Mouse (Mus musculus) embryonic facial prominence, embryonic 11.5 days (tissue): Measurements from ENCODE around the gene Oosp2. TPM values are rescaled to one million over a fixed set of nuclear protein-coding genes. Genes with fewer than 3 reads are reported as not detected.

Source experiments
- ATAC-seq: fragments of 200-750 bp; cut with Nextera tagmentation; replicated peaks from 2 replicates; pipeline ENCODE4 v1.8.0; 2017; ENCODE audit warnings: low read depth; ENCODE audit not compliant: insufficient number of reproducible peaks, low FRiP score, low TSS enrichment
- DNase-seq: peaks from one replicate; pipeline ENCODE4 v3.0.0-alpha.2; 2015; ENCODE audit warnings: low spot score
- H3K27ac ChIP-seq: fragments of 300-500 bp; sonication (generic); replicated peaks from 2 replicates; pipeline ENCODE4 v1.5.1; 2014; ENCODE audit warnings: mild to moderate bottlenecking, low read depth, low read length, control low read depth
- H3K27me3 ChIP-seq: fragments of 300-500 bp; sonication (generic); 2 replicates; pipeline ENCODE4 v1.6.1; 2014; ENCODE audit warnings: mild to moderate bottlenecking, low read length, moderate library complexity, mixed read lengths; ENCODE audit not compliant: control insufficient read depth, insufficient read depth
- H3K36me3 ChIP-seq: fragments of 300-500 bp; sonication (generic); replicated peaks from 2 replicates; pipeline ENCODE4 v1.6.1; 2014; ENCODE audit warnings: low read depth, mild to moderate bottlenecking, low read length, moderate library complexity, mixed read lengths; ENCODE audit not compliant: control insufficient read depth, insufficient read depth
- H3K4me1 ChIP-seq: fragments of 300-500 bp; sonication (generic); 2 replicates; pipeline ENCODE4 v1.6.1; 2014; ENCODE audit warnings: low read length, mixed read lengths; ENCODE audit not compliant: control insufficient read depth, insufficient read depth
- H3K4me2 ChIP-seq: fragments of 300-500 bp; sonication (generic); 2 replicates; pipeline ENCODE4 v1.6.1; 2014; ENCODE audit warnings: low read depth, mild to moderate bottlenecking, control low read depth, low read length, moderate library complexity
- H3K4me3 ChIP-seq: fragments of 300-500 bp; sonication (generic); 2 replicates; pipeline ENCODE4 v1.5.1; 2014; ENCODE audit warnings: low read depth, low read length, control low read depth
- H3K9ac ChIP-seq: fragments of 300-500 bp; sonication (generic); replicated peaks from 2 replicates; pipeline ENCODE4 v1.6.1; 2014; ENCODE audit warnings: mild to moderate bottlenecking, control low read depth, low read length
- H3K9me3 ChIP-seq: fragments of 300-500 bp; sonication (generic); replicated peaks from 2 replicates; pipeline ENCODE4 v1.6.1; 2016; ENCODE audit warnings: mild to moderate bottlenecking, low read length, inconsistent platforms, mixed read lengths; ENCODE audit not compliant: control insufficient read depth
- WGBS: fragments of 180-500 bp; shearing (Covaris S2); extraction: QIAGEN DNeasy Blood & Tissue Kit; methylation state at CpG from one replicate; pipeline ENCODE4 v1.1.7; 2014; 5-methylcytosine and 5-hydroxymethylcytosine counted together
- polyA plus RNA-seq: library from polyadenylated mRNA; unstranded; fragments of >200 nt; fragmentation: Nextera tagmentation; extraction: Ambion mirVana; gene quantifications from 2 replicates; pipeline ENCODE4 v1.2.1, GENCODE M21; 2014

The Oosp2 gene
- polyA plus RNA-seq, 1 experiment from 2014 or later = not detected

- Histone ChIP-seq H3K9me3 (no peaks in the 10 kb centered on the region), H3K27ac (no peak within 1 kb of the TSS), H3K36me3 (no peaks in the 10 kb centered on the region), H3K4me2 (no peak within 1 kb of the TSS), H3K9ac (no peak within 1 kb of the TSS), H3K4me3 (no peak within 1 kb of the TSS), H3K27me3 (no peaks in the 10 kb centered on the region), H3K4me1 (no peaks in the 10 kb centered on the region)
- DNase-seq (no peak), ATAC-seq (no peak)
- WGBS = 91% methylated on average over 2 of the region's 2 CpGs
These were observed 55.8 kb downstream of the Oosp2 start, which contains the start of gene Ms4a6d for GRCm38 (mm10) chr19:11604603-11605002. TSS of gene Ms4a6d (minus strand) at chr19:11604849.

DNA sequence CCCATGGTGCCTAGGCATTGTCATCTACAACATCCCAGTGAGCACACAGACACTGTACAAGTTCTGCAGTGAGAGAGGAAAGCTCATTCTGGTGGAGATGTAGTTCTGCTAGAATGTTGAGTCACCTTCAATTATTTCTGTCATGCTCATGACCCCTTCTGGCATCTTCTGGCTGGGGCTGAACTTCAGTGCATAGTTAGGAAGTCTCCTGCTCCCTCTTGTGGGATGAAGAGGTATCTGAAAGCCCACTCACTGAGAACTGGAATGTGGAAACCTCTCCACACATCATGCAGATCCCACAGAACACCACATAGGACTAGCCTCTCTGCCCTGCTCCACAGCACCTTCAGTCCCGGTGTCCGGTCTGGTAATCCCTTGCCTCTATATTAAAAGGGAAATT is 58.3 kb downstream of the Oosp2 start:
- H3K4me2 ChIP-seq = no peak overlapping the region
- H3K27ac ChIP-seq = no peak overlapping the region
- H3K9ac ChIP-seq = no peak overlapping the region
- H3K9me3 ChIP-seq = no peaks in the 10 kb centered on the region
- 89% methylated on average over 2 of the region's 2 CpGs for WGBS
- no peaks in the 10 kb centered on the region for H3K36me3 ChIP-seq
- H3K4me3 ChIP-seq = no peak overlapping the region
- ATAC-seq (no peak), DNase-seq (peak; percentile 6)
- H3K27me3 ChIP-seq = no peaks in the 10 kb centered on the region
- no peaks in the 10 kb centered on the region for H3K4me1 ChIP-seq

GRCm38 (mm10) chr19:11601349-11601748 is 59.0 kb downstream of the Oosp2 start:
- DNase-seq (no peak), ATAC-seq (no peak)
- 94% methylated on average over 3 of the region's 3 CpGs for WGBS
- H3K9me3 ChIP-seq = no peaks in the 10 kb centered on the region
- no peak overlapping the region for H3K9ac ChIP-seq
- no peak overlapping the region for H3K4me2 ChIP-seq
- no peak overlapping the region for H3K4me3 ChIP-seq
- no peak overlapping the region for H3K27ac ChIP-seq
- H3K27me3 ChIP-seq = no peaks in the 10 kb centered on the region
- H3K36me3 ChIP-seq = no peaks in the 10 kb centered on the region
- no peaks in the 10 kb centered on the region for H3K4me1 ChIP-seq

Other genes with a start within 250 kb of the Oosp2 start
- not detected in 2 replicates for gene Ms4a4b, start 217.0 kb downstream of the Oosp2 start, polyA plus RNA-seq
- gene Ms4a6c, start 191.2 kb downstream of the Oosp2 start, polyA plus RNA-seq = 1.1 and 1.5 TPM in 2 replicates
- gene Gm8369, start 174.6 kb downstream of the Oosp2 start, polyA plus RNA-seq = not detected in 2 replicates
- gene Ms4a6b, start 144.0 kb downstream of the Oosp2 start, polyA plus RNA-seq = 2.4 and 2.7 TPM in 2 replicates
- gene Ms4a4d, start 123.8 kb downstream of the Oosp2 start, polyA plus RNA-seq = 0.49 and 0.91 TPM in 2 replicates
- 2.5 and 2.7 TPM in 2 replicates for gene Ms4a6d, start 55.7 kb downstream of the Oosp2 start, polyA plus RNA-seq
- 0.17 and 0.22 TPM in 2 replicates for gene Ms4a2, start 36.8 kb downstream of the Oosp2 start, polyA plus RNA-seq
- 0.36 and 0.52 TPM in 2 replicates for gene Ms4a3, start 19.7 kb downstream of the Oosp2 start, polyA plus RNA-seq
- not detected in 2 replicates for gene Oosp1, start 30.6 kb upstream of the Oosp2 start, polyA plus RNA-seq
- not detected in 2 replicates for gene Oosp3, start 36.5 kb upstream of the Oosp2 start, polyA plus RNA-seq
- gene Gif, start 87.0 kb upstream of the Oosp2 start, polyA plus RNA-seq = not detected in 2 replicates
- gene Mrpl16, start 109.8 kb upstream of the Oosp2 start, polyA plus RNA-seq = 53.7 and 60.8 TPM in 2 replicates
- 10.8 and 13.0 TPM in 2 replicates for gene Stx3, start 158.8 kb upstream of the Oosp2 start, polyA plus RNA-seq
- gene Olfr1417, start 178.7 kb upstream of the Oosp2 start, polyA plus RNA-seq = not detected in 2 replicates
- not detected in 2 replicates for gene Olfr1418, start 200.5 kb upstream of the Oosp2 start, polyA plus RNA-seq
- not detected in 2 replicates for gene Olfr1419, start 214.5 kb upstream of the Oosp2 start, polyA plus RNA-seq
- gene Olfr1420, start 226.0 kb upstream of the Oosp2 start, polyA plus RNA-seq = 0.07 TPM in 1 of 2 replicates, not detected in the other